Comparison of ENCODE assay signal across 11 mouse cellular contexts in genomic region chr2:21369556-21369955, GRCm38 (mm10). TPM values are rescaled to one million over a fixed set of nuclear protein-coding genes. Genes with fewer than 3 reads are reported as not detected.
DNase-seq lines count a peak whose midpoint lies in the region; ATAC-seq and TF ChIP-seq lines count a peak whose summit lies in the region.
"Had no signal": no experiment of that assay in that cellular context is flagged by ENCODE, and none has a peak within 500 bp of the region (broad histone marks: within the 10 kb centered on the region; RNA-seq: fewer than 3 reads in every experiment).

No protein-coding gene starts in this region.

- WGBS in hindbrain, embryonic 13.5 days: 48% methylated on average over 2 of the region's 2 CpGs
- WGBS in hindbrain, embryonic 12.5 days: 72% methylated on average over 2 of the region's 2 CpGs

- peaks cover 35% of the 10 kb centered on the region for H3K4me1 ChIP-seq in hindbrain, embryonic 13.5 days (replicated peaks)
- H3K4me1 ChIP-seq in hindbrain, embryonic 12.5 days: peaks cover 10% of the 10 kb centered on the region

- peak overlapping the region; percentile 74 for H3K4me2 ChIP-seq in hindbrain, embryonic 13.5 days
- no peak overlapping the region for H3K4me2 ChIP-seq in hindbrain, embryonic 12.5 days (replicated peaks)
- H3K4me2 ChIP-seq: embryonic facial prominence, embryonic 15.5 days had no signal

- H3K9ac ChIP-seq in hindbrain, embryonic 13.5 days: 0 out of 2 replicates have a peak overlapping the region, but pooled peaks have one; percentile 8
- H3K9ac ChIP-seq in hindbrain, embryonic 12.5 days: no peak overlapping the region
- H3K9ac ChIP-seq: embryonic facial prominence, embryonic 15.5 days had no signal

- in situ Hi-C loops in Patski (cut with MboI; ENCODE audit: low pct_unique_long_range_greater_than_20kb): no loop called here

- intact Hi-C loops in left cerebral cortex, postnatal 36 days (cut with DNase I): loop anchor here (5.0 kb wide), 3 partner anchors 48 to 538 kb away; no protein-coding TSS in a partner anchor
- intact Hi-C loops in heart, postnatal 14 days (cut with DNase I): no loop called here

- CTCF ChIA-PET in Patski (lab: Charles Lee): no interaction called here

- DNase-seq in Patski (ENCODE audit: low read depth, low spot score): peak; percentile 15
- peak; percentile 49 to 68 for DNase-seq in cerebellum, postnatal 14 days
- DNase-seq in left cerebral cortex, postnatal 36 days (ENCODE audit: low spot score in 2 of 2): peak; percentile 43 to 50
- DNase-seq in heart, postnatal 14 days: no peak
- no peak for DNase-seq in urinary bladder, postnatal 36 days (ENCODE audit: low spot score in 2 of 2)

- H3K4me3 ChIP-seq in hindbrain, embryonic 13.5 days: peak overlapping the region; percentile 60
- H3K4me3 ChIP-seq in hindbrain, embryonic 12.5 days: no peak overlapping the region
- H3K4me3 ChIP-seq: embryonic facial prominence, embryonic 15.5 days had no signal

- ATAC-seq in hindbrain, embryonic 13.5 days (ENCODE audit: low FRiP score): no peak
- ATAC-seq in hindbrain, embryonic 12.5 days (ENCODE audit: low FRiP score): no peak
- ATAC-seq in Patski: peak; percentile 85
- ATAC-seq in monocyte, adult 5-6 weeks (replicated peaks; ENCODE audit: insufficient number of reproducible peaks, low FRiP score, low TSS enrichment, poor library complexity, severe bottlenecking): no peak

- H3K9me3 ChIP-seq in hindbrain, embryonic 13.5 days: no peaks in the 10 kb centered on the region
- H3K9me3 ChIP-seq in hindbrain, embryonic 12.5 days (replicated peaks): no peaks in the 10 kb centered on the region
- H3K9me3 ChIP-seq: embryonic facial prominence, embryonic 15.5 days had no signal

- H3K27me3 ChIP-seq in hindbrain, embryonic 13.5 days: peaks cover 22% of the 10 kb centered on the region
- peaks cover 33% of the 10 kb centered on the region for H3K27me3 ChIP-seq in hindbrain, embryonic 12.5 days
- peaks cover 21% of the 10 kb centered on the region for H3K27me3 ChIP-seq in Patski

- no peak for TF ChIP-seq CTCF in Patski (IDR thresholded peaks at IDR 0.05)

- H3K27ac ChIP-seq in hindbrain, embryonic 13.5 days: no peak overlapping the region
- no peak overlapping the region for H3K27ac ChIP-seq in hindbrain, embryonic 12.5 days
- H3K27ac ChIP-seq: embryonic facial prominence, embryonic 15.5 days had no signal

- POLR2A ChIA-PET in Patski (lab: Charles Lee): no interaction called here

- no peaks in the 10 kb centered on the region for H3K36me3 ChIP-seq in hindbrain, embryonic 13.5 days
- no peaks in the 10 kb centered on the region for H3K36me3 ChIP-seq in hindbrain, embryonic 12.5 days
- H3K36me3 ChIP-seq: embryonic facial prominence, embryonic 15.5 days had no signal

RNA-seq across cellular contexts. Expression of gene Gpr158, which starts 2.2 kb away (rescaled TPM):
- polyA plus RNA-seq in hindbrain, embryonic 13.5 days (2015; fragmentation: Nextera tagmentation; extraction: Ambion mirVana): 2.1 and 3.1 TPM in 2 replicates
- polyA plus RNA-seq in hindbrain, embryonic 12.5 days (2016; fragmentation: Nextera tagmentation; extraction: Ambion mirVana): 1.4 TPM in 2 replicates
- polyA plus RNA-seq in Patski (2021): 0.01 TPM
- total RNA-seq in left cerebral cortex, postnatal 36 days (2021): 100 to 1,000 TPM; 120 to 121 TPM
- total RNA-seq in heart, postnatal 14 days (2021): under 1 TPM in 1 of 2 experiments, not detected in 1; 0.07 TPM
- not detected in 3 replicates for total RNA-seq in monocyte, adult 5-6 weeks (2017)
- polyA plus RNA-seq: gonadal fat pad, adult 2 months; liver, embryonic 16.5 days had no signal

Comparison
In these comparisons a context has a peak if more than half of its experiments do, and no peak if none do; other contexts are left out.
1. DNase-seq: peak in Patski (single experiment), cerebellum, postnatal 14 days (2 of 2) and left cerebral cortex, postnatal 36 days (2 of 2); none in heart, postnatal 14 days (0 of 2) and urinary bladder, postnatal 36 days (0 of 2).
2. RNA of gene Gpr158, which starts 2.2 kb away (total RNA-seq): 120 to 121 TPM in left cerebral cortex, postnatal 36 days; 0.07 TPM in heart, postnatal 14 days and not detected in monocyte, adult 5-6 weeks; every median in the first group is over 100 times any median in the second.